Mouse (Mus musculus) kidney, adult 2 months (tissue): ENCODE results near the gene Olfr1367. TPM values are rescaled to one million over a fixed set of nuclear protein-coding genes. Genes with fewer than 3 reads are reported as not detected.
"Not testable (repeated sequence)": the region's sequence is repeated elsewhere in the genome, so short reads cannot be mapped to it uniquely, and the experiment has no call there.

Experiments used
- DNase-seq: peaks from one replicate; pipeline ENCODE4 v3.0.0; 2021
- H3K27ac ChIP-seq: fragments of 200-500 bp; 2 replicates; pipeline ENCODE4 v1.5.1; 2012; ENCODE audit warnings: low read depth, low read length, control low read depth, inconsistent platforms; ENCODE audit not compliant: insufficient read depth
- H3K27me3 ChIP-seq: fragments of 200-500 bp; replicated peaks from 2 replicates; pipeline ENCODE4 v1.6.1; 2012; ENCODE audit warnings: mild to moderate bottlenecking, moderate library complexity, low read length, inconsistent platforms; ENCODE audit not compliant: control insufficient read depth, insufficient read depth
- H3K36me3 ChIP-seq: fragments of 200-500 bp; 2 replicates; pipeline ENCODE4 v1.6.1; 2012; ENCODE audit warnings: mild to moderate bottlenecking, moderate library complexity, low read length, inconsistent platforms; ENCODE audit not compliant: control insufficient read depth, insufficient read depth
- H3K4me1 ChIP-seq: fragments of 200-500 bp; 2 replicates; pipeline ENCODE4 v1.6.1; 2011; ENCODE audit warnings: low read length; ENCODE audit not compliant: control insufficient read depth, insufficient read depth
- H3K4me3 ChIP-seq: fragments of 200-500 bp; 2 replicates; pipeline ENCODE4 v1.5.1; 2011; ENCODE audit warnings: mild to moderate bottlenecking, low read depth, low read length, control low read depth; ENCODE audit not compliant: insufficient read depth
- CTCF ChIP-seq: fragments of 200-500 bp; conservative IDR thresholded peaks from 2 replicates; pipeline ENCODE4 v1.5.1; 2011; ENCODE audit warnings: low read depth, mild to moderate bottlenecking, control low read depth, low read length, moderate library complexity, mixed read lengths; ENCODE audit not compliant: insufficient read depth, insufficient read length
- POLR2A ChIP-seq: fragments of 200-500 bp; IDR thresholded peaks from one replicate; pipeline ENCODE4 v1.6.1; 2011; ENCODE audit warnings: low read depth, low read length, control low read depth
- WGBS: fragments of 180-500 bp; shearing (Covaris S2); methylation state at CpG from one replicate; pipeline ENCODE4 v1.1.7; 2018; 5-methylcytosine and 5-hydroxymethylcytosine counted together
- polyA plus RNA-seq: library from polyadenylated mRNA; depleted of rRNA; stranded (reverse); fragments of >200 nt; gene quantifications from 2 replicates; pipeline ENCODE4 v1.2.3, GENCODE M21; 2012

The Olfr1367 gene
- polyA plus RNA-seq, 1 experiment = not detected

DNA sequence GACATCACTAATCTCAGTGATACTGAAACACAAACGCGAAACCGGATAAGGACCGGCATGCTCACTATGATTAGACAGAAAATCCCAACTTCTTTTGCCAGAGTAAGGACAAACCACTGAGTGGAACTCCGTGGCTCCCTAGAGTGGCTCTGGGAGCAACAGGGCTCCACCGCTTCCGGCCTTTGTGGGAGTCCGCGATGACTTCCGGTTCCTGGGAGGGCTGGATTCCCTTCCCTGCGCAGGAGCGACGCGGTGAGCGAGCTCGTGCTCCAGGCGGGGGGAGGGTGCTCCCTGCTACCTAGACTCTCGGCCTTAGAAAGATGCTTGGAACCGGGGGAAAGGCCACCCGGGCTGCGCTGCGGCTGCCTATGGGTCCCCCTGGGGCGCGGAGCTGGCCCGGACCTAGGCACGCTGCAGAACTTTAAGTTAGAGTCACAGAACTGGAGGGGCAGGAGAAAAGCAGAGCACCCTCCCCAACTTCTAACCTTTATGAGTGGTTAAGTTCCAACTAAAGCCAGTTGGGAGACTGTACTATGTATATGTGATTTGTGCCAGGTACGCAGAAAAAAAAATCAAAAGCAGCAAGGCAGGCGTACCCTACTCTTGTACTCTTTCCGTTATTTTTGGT, 16.0 kb downstream of the Olfr1367 start, which contains the start of gene Zscan12:
Gene Zscan12, plus strand, starts transcription at position 200 of the 628 bp plus-strand sequence.
- Histone ChIP-seq H3K4me3 (peak within 1 kb of the TSS; percentile 98), H3K36me3 (no peaks in the 10 kb centered on the region; the same call in 1 of the 2 replicates), H3K27me3 (no peaks in the 10 kb centered on the region), H3K27ac (peak within 1 kb of the TSS; percentile 79), H3K4me1 (no peaks in the 10 kb centered on the region; the same call in 1 of the 2 replicates)
- DNase-seq = peak; percentile 96
- under 1% methylated on average over 29 of the region's 29 CpGs for WGBS
- TF ChIP-seq POLR2A = peak; percentile 59
- no peak for TF ChIP-seq CTCF

- TF ChIP-seq POLR2A (no peak), CTCF (no peak)
- H3K27me3 ChIP-seq = no peaks in the 10 kb centered on the region
- no peak overlapping the region for H3K27ac ChIP-seq
- H3K4me3 ChIP-seq = no peak overlapping the region; the same call in 1 of the 2 replicates
- no peaks in the 10 kb centered on the region; the same call in 1 of the 2 replicates for H3K4me1 ChIP-seq
- no peak for DNase-seq
- WGBS = 72% methylated on average over 12 of the region's 12 CpGs
- peaks cover 4% of the 10 kb centered on the region for H3K36me3 ChIP-seq
Observed at GRCm38 (mm10) chr13:21363719-21364118, 17.0 kb downstream of the Olfr1367 start.

- Histone ChIP-seq H3K27ac (no peak overlapping the region), H3K27me3 (no peaks in the 10 kb centered on the region), H3K4me1 (no peaks in the 10 kb centered on the region; the same call in 1 of the 2 replicates), H3K4me3 (no peak overlapping the region), H3K36me3 (peaks cover 4% of the 10 kb centered on the region)
- WGBS = 78% methylated on average over 6 of the region's 6 CpGs
- no peak for TF ChIP-seq CTCF
- no peak for TF ChIP-seq POLR2A
- no peak for DNase-seq
Observed at GRCm38 (mm10) chr13:21366635-21367034, 19.9 kb downstream of the Olfr1367 start.

- H3K4me3 ChIP-seq = no peak overlapping the region
- H3K4me1 ChIP-seq = no peaks in the 10 kb centered on the region
- TF ChIP-seq POLR2A (no peak), CTCF (no peak)
- H3K27me3 ChIP-seq = no peaks in the 10 kb centered on the region
- no peak overlapping the region for H3K27ac ChIP-seq
- H3K36me3 ChIP-seq = peaks cover 4% of the 10 kb centered on the region
- DNase-seq = no peak
- 92% methylated on average over 2 of the region's 2 CpGs for whole genome bisulfite sequencing
Observed at GRCm38 (mm10) chr13:21372700-21373099, 26.0 kb downstream of the Olfr1367 start.

DNA sequence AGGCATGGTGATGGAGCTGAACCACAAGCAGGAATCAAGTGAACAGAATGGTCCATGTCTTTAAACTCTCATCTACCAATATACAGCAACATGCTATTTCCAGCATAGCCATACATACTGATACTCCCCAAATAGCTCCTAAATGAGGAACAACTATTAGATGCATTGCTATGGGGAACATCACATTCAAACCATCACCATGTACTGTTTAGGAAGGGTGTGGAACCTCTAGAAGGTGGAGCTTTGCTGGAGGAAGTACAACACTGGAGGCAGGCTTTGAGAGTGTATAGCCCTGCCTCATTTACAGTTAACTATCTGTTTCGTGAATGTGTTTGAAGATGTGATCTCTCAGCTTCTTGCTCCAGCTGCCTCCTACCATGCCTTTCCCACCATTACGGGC, 31.1 kb downstream of the Olfr1367 start:
- DNase-seq = no peak
- Histone ChIP-seq H3K4me3 (no peak overlapping the region), H3K27ac (no peak overlapping the region), H3K36me3 (no peaks in the 10 kb centered on the region), H3K27me3 (no peaks in the 10 kb centered on the region), H3K4me1 (no peaks in the 10 kb centered on the region)
- 95% methylated on average over 2 of the region's 2 CpGs for WGBS
- TF ChIP-seq POLR2A (no peak), CTCF (no peak)

GRCm38 (mm10) chr13:21395211-21395610, 48.5 kb downstream of the Olfr1367 start:
- 70% methylated on average over 1 of the region's 1 CpGs for WGBS
- H3K27me3 ChIP-seq = no peaks in the 10 kb centered on the region
- peak; percentile 42 for DNase-seq
- H3K4me1 ChIP-seq = no peaks in the 10 kb centered on the region
- no peak overlapping the region for H3K27ac ChIP-seq
- no peak overlapping the region for H3K4me3 ChIP-seq
- peaks cover 32% of the 10 kb centered on the region for H3K36me3 ChIP-seq
- TF ChIP-seq CTCF (no peak), POLR2A (no peak)

DNA sequence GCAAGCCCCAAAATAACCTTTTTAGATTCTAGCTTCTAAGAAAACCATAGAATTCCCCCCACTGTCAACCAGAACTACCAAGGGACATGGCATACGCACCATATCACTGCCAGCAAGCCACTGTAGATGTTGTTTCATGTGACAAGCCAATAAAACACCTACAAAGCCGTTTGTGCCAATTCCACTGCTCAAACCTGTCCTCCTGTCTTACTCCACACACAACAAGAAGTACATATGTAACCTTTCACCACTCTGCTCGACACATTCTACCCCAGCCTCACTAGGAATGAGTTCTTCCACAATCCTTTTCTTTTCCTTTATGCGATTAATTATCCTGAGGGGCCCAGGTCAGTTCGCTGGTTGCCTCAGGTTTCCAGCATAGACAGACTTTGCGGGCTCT, 48.9 kb downstream of the Olfr1367 start:
- no peaks in the 10 kb centered on the region for H3K4me1 ChIP-seq
- peaks cover 28% of the 10 kb centered on the region for H3K36me3 ChIP-seq
- TF ChIP-seq POLR2A = no peak
- TF ChIP-seq CTCF = no peak
- no peaks in the 10 kb centered on the region for H3K27me3 ChIP-seq
- no peak for DNase-seq
- no peak overlapping the region for H3K27ac ChIP-seq
- WGBS = 85% methylated on average over 6 of the region's 6 CpGs
- no peak overlapping the region for H3K4me3 ChIP-seq

GRCm38 (mm10) chr13:21396048-21396447, 49.3 kb downstream of the Olfr1367 start:
- H3K27me3 ChIP-seq, H3K27ac ChIP-seq, H3K4me1 ChIP-seq, H3K4me3 ChIP-seq: not testable (repeated sequence)
- WGBS = 94% methylated on average over 18 of the region's 18 CpGs
- DNase-seq = peak; percentile 33
- peaks cover 24% of the 10 kb centered on the region for H3K36me3 ChIP-seq
